Mouse (Mus musculus): Measurements from ENCODE around the gene Cacna1a.

GRCm38 (mm10) chr8:84599401-84599800, 211.2 kb downstream of the Cacna1a start:
- TF ChIP-seq CTCF (IDR thresholded peaks at IDR 0.05; ENCODE audit: control insufficient read depth, insufficient read depth, low read length): no peak
- TF ChIP-seq POLR2A (IDR thresholded peaks at IDR 0.05; ENCODE audit: borderline replicate concordance, control insufficient read depth, low read depth, low read length): no peak
